Mouse (Mus musculus) hindbrain, embryonic 10.5 days (tissue): ENCODE results near the gene Fam69b. TPM values are rescaled to one million over a fixed set of nuclear protein-coding genes. Genes with fewer than 3 reads are reported as not detected.

Source experiments
- DNase-seq: peaks from one replicate; pipeline ENCODE4 v3.0.0-alpha.2; 2017; ENCODE audit warnings: low spot score
- H3K27ac ChIP-seq: fragments of 300-500 bp; sonication (generic); 2 replicates; pipeline ENCODE4 v1.5.1; 2016; ENCODE audit warnings: mild to moderate bottlenecking, moderate library complexity
- H3K27me3 ChIP-seq: fragments of 300-500 bp; sonication (generic); 2 replicates; pipeline ENCODE4 v1.6.1; 2016; ENCODE audit warnings: mild to moderate bottlenecking; ENCODE audit not compliant: poor library complexity, insufficient read depth, severe bottlenecking
- H3K36me3 ChIP-seq: fragments of 300-500 bp; sonication (generic); 2 replicates; pipeline ENCODE4 v1.6.1; 2016; ENCODE audit warnings: mild to moderate bottlenecking, moderate library complexity
- H3K4me1 ChIP-seq: fragments of 300-500 bp; sonication (generic); replicated peaks from 2 replicates; pipeline ENCODE4 v1.6.1; 2016; ENCODE audit warnings: mild to moderate bottlenecking
- H3K4me3 ChIP-seq: fragments of 300-500 bp; sonication (generic); 2 replicates; pipeline ENCODE4 v1.5.1; 2016; ENCODE audit warnings: mild to moderate bottlenecking, moderate library complexity
- H3K9me3 ChIP-seq: fragments of 300-500 bp; sonication (generic); 2 replicates; pipeline ENCODE4 v1.6.1; 2016; ENCODE audit warnings: mild to moderate bottlenecking, moderate library complexity
- WGBS: fragments of 180-500 bp; shearing (Covaris S2); methylation state at CpG from one replicate; pipeline ENCODE4 v1.1.7; 2016; 5-methylcytosine and 5-hydroxymethylcytosine counted together
- polyA plus RNA-seq: library from polyadenylated mRNA; unstranded; fragments of >200 nt; fragmentation: Nextera tagmentation; extraction: Ambion mirVana; gene quantifications from 2 replicates; pipeline ENCODE4 v1.2.1, GENCODE M21; 2016

The Fam69b gene
- polyA plus RNA-seq, 1 experiment from 2014 or later: 48.5 TPM

GRCm38 (mm10) chr2:26590962-26591361 lies 37.3 kb upstream of the Fam69b start:
- DNase-seq: no peak
- WGBS: 92% methylated on average over 7 of the region's 7 CpGs
- no peaks in the 10 kb centered on the region for H3K9me3 ChIP-seq
- H3K4me1 ChIP-seq: peaks cover 37% of the 10 kb centered on the region
- no peak overlapping the region for H3K27ac ChIP-seq
- H3K4me3 ChIP-seq: no peak overlapping the region; the same call in 1 of the 2 replicates
- H3K27me3 ChIP-seq: no peaks in the 10 kb centered on the region; the same call in 1 of the 2 replicates
- H3K36me3 ChIP-seq: no peaks in the 10 kb centered on the region

- H3K27ac ChIP-seq: peak overlapping the region; percentile 35; the same call in 1 of the 2 replicates
- 89% methylated on average over 12 of the region's 12 CpGs for WGBS
Observed at GRCm38 (mm10) chr2:26591416-26591815, 36.8 kb upstream of the Fam69b start.

DNA sequence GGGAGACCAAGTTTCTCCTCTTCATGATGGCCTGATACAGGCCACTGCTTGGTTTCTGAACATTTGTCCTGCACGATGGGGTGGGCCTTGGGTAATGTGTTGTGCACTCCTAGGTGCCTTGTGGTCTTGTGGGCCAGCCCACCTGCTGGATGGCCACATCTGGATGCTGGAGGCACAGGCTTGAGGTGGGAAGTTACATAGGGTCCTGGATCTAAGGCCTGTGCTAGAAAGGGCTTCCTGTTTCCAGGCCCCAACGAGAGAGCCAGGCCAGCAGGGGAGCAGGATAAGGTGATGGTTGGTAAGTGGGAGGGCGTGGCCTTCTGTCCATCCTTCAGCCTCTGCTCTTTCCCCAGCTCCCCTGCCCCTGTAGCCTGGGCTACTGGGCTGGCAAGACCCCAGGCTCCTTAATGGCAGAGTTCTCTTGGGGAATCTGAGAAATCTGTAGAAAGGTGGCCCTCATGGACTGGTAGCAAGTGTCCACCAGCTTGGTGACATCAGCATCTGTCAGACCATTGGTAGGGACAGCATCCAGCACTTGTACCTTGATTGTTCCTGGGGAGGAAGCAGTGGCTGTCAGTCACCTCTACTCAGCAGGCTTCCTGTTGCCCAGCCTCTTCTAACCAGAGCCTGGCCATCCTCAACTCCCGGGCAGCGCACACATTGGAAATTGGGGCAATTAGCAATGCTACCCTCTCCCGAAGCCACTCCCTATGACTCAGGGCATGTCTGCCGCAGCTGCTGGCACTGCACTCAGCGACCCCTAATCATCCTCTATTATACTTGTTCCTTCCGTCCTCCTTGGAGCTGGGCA lies 34.8 kb upstream of the Fam69b start:
- no peaks in the 10 kb centered on the region; the same call in 1 of the 2 replicates for H3K27me3 ChIP-seq
- no peaks in the 10 kb centered on the region for H3K9me3 ChIP-seq
- peaks cover 13% of the 10 kb centered on the region for H3K4me1 ChIP-seq
- H3K36me3 ChIP-seq: no peaks in the 10 kb centered on the region
- 0 out of 2 replicates have a peak overlapping the region, but pooled peaks have one; percentile 36 for H3K27ac ChIP-seq
- no peak overlapping the region for H3K4me3 ChIP-seq
- 70% methylated on average over 9 of the region's 9 CpGs for WGBS
- DNase-seq: no peak

More at GRCm38 (mm10) chr2:26591416-26591815, 36.8 kb upstream of the Fam69b start:
- no peaks in the 10 kb centered on the region; the same call in 1 of the 2 replicates for H3K27me3 ChIP-seq
- no peaks in the 10 kb centered on the region for H3K9me3 ChIP-seq
- H3K4me3 ChIP-seq: no peak overlapping the region
- no peak for DNase-seq
- no peaks in the 10 kb centered on the region for H3K36me3 ChIP-seq
- H3K4me1 ChIP-seq: peaks cover 33% of the 10 kb centered on the region

DNA sequence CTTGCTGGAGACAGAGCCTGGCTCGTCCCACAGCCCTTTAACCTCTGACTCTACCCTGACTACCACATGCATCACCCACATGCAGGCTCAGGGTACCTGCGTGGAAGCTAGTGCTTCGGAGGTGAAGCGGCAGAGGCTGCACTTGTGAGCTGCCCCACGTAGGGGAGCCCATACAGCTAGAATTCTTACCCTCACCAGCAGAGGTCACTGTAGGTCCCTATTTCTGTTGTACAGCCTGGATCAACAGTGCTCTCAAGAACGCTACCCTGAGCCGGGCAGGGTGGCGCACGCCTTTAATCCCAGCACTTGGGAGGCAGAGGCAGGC lies 34.3 kb upstream of the Fam69b start:
- H3K4me1 ChIP-seq: peaks cover 7% of the 10 kb centered on the region; the same call in 1 of the 2 replicates
- 66% methylated on average over 9 of the region's 9 CpGs for WGBS
- H3K27me3 ChIP-seq: no peaks in the 10 kb centered on the region
- no peak overlapping the region for H3K27ac ChIP-seq
- DNase-seq: no peak
- H3K4me3 ChIP-seq: no peak overlapping the region
- no peaks in the 10 kb centered on the region for H3K9me3 ChIP-seq
- no peaks in the 10 kb centered on the region for H3K36me3 ChIP-seq

DNA sequence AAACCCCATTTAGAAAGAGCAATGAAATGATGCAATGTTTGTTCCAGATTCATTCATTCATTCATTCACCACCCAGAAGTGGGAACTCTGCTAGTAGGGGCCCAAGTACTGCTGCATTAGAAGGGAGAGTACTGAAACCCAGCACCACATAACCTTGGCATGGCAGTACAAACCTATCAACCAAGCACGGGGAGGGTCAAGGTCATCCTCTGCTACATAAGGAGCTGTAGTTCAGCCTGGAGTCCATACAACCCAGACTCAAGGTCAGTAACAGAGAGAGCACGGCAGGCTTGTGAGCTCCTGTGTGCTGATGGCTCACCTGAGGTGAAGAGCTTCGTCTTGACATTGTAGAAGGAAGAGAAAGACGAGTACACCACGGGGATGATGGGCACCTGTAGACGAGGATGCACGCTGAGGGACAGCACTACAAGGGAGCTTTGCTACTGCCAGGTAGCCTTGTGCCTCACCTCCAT lies 33.8 kb upstream of the Fam69b start:
- H3K4me3 ChIP-seq: no peak overlapping the region

DNA sequence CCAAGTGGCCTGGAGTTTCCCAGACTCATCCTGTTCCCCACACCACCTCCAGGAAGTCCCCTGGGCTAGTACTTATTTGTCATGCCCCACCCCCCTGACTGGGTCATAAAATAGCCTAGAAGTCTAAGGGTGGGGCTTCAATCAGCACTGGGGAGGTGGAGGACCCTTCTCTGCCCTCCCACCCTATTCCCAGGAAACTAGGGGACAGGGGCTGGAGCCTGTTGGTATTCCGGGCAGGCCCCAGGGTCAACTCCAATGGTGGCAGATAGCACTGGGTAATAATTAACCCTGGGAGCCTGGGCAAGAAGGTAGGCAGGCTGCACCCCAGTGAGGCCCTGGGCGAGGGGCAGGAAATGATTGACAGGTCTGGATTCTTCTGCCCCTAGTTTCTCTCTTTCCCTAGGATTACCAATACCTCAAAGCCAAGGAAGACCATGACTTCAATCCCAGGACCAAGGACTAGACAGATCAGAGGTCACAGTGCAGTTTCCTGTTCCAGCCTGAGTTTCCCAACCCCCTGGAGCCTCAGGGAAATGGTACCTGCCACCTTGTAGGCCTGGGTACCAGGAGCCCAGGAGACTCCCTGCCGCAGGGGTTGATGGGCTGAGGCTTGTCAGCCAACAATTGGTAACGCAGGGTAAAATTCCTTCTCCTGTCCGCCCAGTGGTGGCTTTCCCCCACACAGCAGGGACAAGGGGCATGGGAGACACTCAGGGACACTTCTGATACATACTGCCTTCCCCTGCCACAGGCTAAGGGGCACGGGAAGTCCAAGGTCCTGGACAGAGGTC lies 33.1 kb upstream of the Fam69b start:
- no peaks in the 10 kb centered on the region for H3K36me3 ChIP-seq
- no peak for DNase-seq
- H3K27ac ChIP-seq: no peak overlapping the region
- H3K4me3 ChIP-seq: no peak overlapping the region
- no peaks in the 10 kb centered on the region for H3K27me3 ChIP-seq
- WGBS: 79% methylated on average over 6 of the region's 6 CpGs
- no peaks in the 10 kb centered on the region for H3K9me3 ChIP-seq
- H3K4me1 ChIP-seq: 0 out of 2 replicates have a peak, but pooled peaks cover 5% of the 10 kb centered on the region

More for the DNA sequence above, 33.8 kb upstream of the Fam69b start:
- no peaks in the 10 kb centered on the region for H3K36me3 ChIP-seq
- no peaks in the 10 kb centered on the region for H3K9me3 ChIP-seq
- 0 out of 2 replicates have a peak, but pooled peaks cover 4% of the 10 kb centered on the region for H3K4me1 ChIP-seq
- no peak overlapping the region for H3K27ac ChIP-seq
- DNase-seq: no peak
- 91% methylated on average over 7 of the region's 7 CpGs for WGBS
- no peaks in the 10 kb centered on the region for H3K27me3 ChIP-seq

DNA sequence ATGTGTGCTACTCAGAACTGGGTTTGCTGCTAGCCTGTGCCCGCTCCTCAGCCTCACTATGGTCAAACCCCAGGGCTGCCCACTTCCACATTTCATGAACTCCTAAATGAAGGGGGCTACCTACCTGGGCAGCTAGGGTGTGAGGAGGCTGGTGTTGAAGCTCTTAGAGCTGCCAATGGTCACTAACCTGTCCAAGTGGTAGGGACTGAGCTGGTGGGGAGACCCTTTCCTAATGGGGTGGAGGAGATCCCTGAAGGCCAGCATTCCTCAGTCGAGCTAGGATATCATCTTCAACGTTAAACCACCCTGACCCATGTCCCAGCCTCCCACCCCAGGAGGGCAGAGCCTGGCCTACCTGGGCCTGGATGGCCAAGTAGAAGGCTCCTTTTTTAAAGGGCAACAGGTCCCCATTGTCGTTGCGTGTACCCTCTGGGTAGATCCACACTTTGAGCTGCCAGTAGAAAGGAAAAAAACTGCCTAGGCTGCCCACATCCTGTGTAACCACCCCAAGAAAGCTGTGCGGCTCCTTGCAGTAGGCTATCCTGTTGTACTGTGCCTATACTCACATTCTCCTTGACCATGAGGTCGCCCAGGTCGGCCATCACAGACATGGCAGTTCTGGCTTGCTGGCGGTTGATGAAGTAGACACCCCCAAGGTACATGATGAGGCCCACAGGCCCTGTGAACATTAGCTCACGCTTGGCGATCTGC lies 32.4 kb upstream of the Fam69b start:
- 90% methylated on average over 11 of the region's 11 CpGs for WGBS
- Histone ChIP-seq H3K27me3 (no peaks in the 10 kb centered on the region), H3K36me3 (no peaks in the 10 kb centered on the region), H3K27ac (no peak overlapping the region), H3K4me1 (0 out of 2 replicates have a peak, but pooled peaks cover 8% of the 10 kb centered on the region), H3K4me3 (no peak overlapping the region), H3K9me3 (no peaks in the 10 kb centered on the region)
- no peak for DNase-seq

DNA sequence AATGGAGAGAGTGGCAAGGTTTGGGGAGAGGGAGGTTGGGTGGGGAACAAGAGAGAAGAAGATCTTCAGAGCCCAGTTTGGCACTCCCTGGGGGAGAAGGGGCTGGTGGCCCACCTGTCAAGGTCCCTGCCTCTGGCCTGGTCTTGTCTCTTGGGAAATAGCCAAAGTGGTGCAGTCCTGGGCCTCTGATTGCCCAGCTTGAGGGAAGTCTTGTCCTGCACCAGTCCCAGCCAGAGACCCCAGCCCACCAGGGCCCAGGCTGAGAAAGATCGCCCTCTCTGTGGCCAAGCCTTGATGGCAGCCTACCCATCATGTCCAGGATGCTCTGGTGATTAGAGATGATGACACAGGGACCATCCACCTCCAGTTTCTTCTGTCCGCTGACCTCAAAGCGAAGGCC lies 31.4 kb upstream of the Fam69b start:
- H3K36me3 ChIP-seq: no peaks in the 10 kb centered on the region
- DNase-seq: no peak
- H3K27me3 ChIP-seq: peaks cover 6% of the 10 kb centered on the region
- no peak overlapping the region for H3K27ac ChIP-seq
- no peak overlapping the region for H3K4me3 ChIP-seq
- 0 out of 2 replicates have a peak, but pooled peaks cover 4% of the 10 kb centered on the region for H3K4me1 ChIP-seq
- no peaks in the 10 kb centered on the region for H3K9me3 ChIP-seq
- WGBS: 91% methylated on average over 3 of the region's 3 CpGs

GRCm38 (mm10) chr2:26597810-26598209 lies 30.4 kb upstream of the Fam69b start:
- WGBS: 94% methylated on average over 2 of the region's 2 CpGs
- DNase-seq: no peak

GRCm38 (mm10) chr2:26598462-26598861 lies 29.8 kb upstream of the Fam69b start:
- DNase-seq: no peak
- Histone ChIP-seq H3K27me3 (peaks cover 22% of the 10 kb centered on the region), H3K9me3 (no peaks in the 10 kb centered on the region), H3K36me3 (no peaks in the 10 kb centered on the region), H3K4me1 (peaks cover 9% of the 10 kb centered on the region), H3K4me3 (no peak overlapping the region), H3K27ac (no peak overlapping the region)
- WGBS: 88% methylated on average over 3 of the region's 3 CpGs

More at GRCm38 (mm10) chr2:26597810-26598209, 30.4 kb upstream of the Fam69b start:
- no peaks in the 10 kb centered on the region for H3K9me3 ChIP-seq
- H3K27me3 ChIP-seq: peaks cover 15% of the 10 kb centered on the region
- H3K36me3 ChIP-seq: no peaks in the 10 kb centered on the region
- H3K27ac ChIP-seq: no peak overlapping the region
- H3K4me3 ChIP-seq: no peak overlapping the region
- 0 out of 2 replicates have a peak, but pooled peaks cover 4% of the 10 kb centered on the region for H3K4me1 ChIP-seq

GRCm38 (mm10) chr2:26599965-26600364 lies 28.3 kb upstream of the Fam69b start:
- DNase-seq: no peak

DNA sequence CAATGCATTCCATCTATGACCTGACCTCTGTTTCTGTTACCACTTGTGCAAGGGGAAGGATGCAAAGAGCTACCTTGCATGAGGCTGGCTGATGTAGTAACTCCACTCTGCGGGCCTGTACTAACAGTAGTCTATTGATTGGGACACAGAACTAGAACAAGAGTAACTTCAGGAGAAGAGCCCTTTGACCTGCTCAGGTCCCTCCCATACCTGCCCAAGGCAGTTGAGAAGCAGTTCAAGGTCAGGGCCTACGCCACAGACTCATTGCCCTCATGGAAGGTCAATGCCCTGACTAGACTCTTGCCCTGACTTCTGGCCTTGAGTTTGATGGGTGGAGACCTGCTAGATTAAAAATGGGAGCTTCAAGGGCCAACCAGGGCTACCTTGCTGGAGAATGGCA lies 27.6 kb upstream of the Fam69b start:
- no peak for DNase-seq
- Histone ChIP-seq H3K27me3 (peaks cover 43% of the 10 kb centered on the region), H3K9me3 (no peaks in the 10 kb centered on the region), H3K27ac (no peak overlapping the region), H3K4me1 (peaks cover 21% of the 10 kb centered on the region), H3K36me3 (no peaks in the 10 kb centered on the region), H3K4me3 (no peak overlapping the region)
- WGBS: 85% methylated on average over 2 of the region's 2 CpGs

More at GRCm38 (mm10) chr2:26599965-26600364, 28.3 kb upstream of the Fam69b start:
- 87% methylated on average over 4 of the region's 4 CpGs for WGBS
- H3K4me3 ChIP-seq: no peak overlapping the region
- H3K27me3 ChIP-seq: peaks cover 37% of the 10 kb centered on the region
- peaks cover 21% of the 10 kb centered on the region for H3K4me1 ChIP-seq
- H3K27ac ChIP-seq: no peak overlapping the region
- no peaks in the 10 kb centered on the region for H3K9me3 ChIP-seq
- no peaks in the 10 kb centered on the region for H3K36me3 ChIP-seq
